Mouse (Mus musculus): ENCODE results near the gene Trappc1. TPM values are rescaled to one million over a fixed set of nuclear protein-coding genes. Genes with fewer than 3 reads are reported as not detected.

The Trappc1 gene
- polyA plus RNA-seq, 1 experiment from 2014 or later, result 185 TPM

GRCm38 (mm10) chr11:69372780-69373170, 49.0 kb downstream of the Trappc1 start:
- H3K36me3 ChIP-seq (replicated peaks), result peaks cover 22% of the 10 kb centered on the region

DNA sequence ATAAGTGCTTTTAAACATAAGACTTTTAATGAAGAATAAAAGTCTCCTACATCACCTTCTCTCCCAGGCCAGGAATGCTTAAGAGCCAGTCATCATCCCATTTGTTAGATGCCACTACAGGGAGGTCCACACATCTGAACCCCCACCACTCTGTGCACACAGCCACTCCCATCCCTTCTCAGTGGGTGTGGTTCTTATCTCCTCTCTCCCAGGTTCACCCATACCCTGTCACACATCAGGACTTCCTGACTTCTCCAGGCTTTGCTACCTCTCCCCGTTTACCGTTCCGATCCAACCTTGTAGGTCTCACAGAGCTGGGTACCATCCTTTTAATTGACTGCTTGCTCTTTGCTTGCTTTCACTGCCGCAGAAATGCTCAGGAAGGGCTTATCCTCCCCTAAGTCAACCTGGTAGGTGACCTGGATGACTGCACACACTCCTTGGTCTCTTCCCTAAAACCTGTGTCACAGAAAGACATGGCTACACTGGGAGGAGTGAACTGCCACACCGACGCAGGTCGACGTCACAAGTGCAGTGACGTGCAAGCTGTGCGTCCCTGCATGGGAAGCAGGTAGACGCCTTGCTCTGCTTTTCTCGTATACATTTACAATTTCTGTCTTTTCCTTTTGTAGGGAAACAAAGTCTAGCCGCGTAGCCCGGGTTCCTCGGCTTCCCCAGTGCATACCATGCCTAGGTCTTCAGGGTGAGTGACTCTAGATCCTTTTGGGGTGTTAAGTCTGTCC, 49.6 kb downstream of the Trappc1 start:
- peaks cover 32% of the 10 kb centered on the region for H3K4me1 ChIP-seq
- ATAC-seq (ENCODE audit: low FRiP score), result no peak
- H3K27me3 ChIP-seq, result no peaks in the 10 kb centered on the region
- no peak overlapping the region; the same call in 1 of the 2 replicates for H3K4me2 ChIP-seq
- no peak overlapping the region for H3K27ac ChIP-seq
- H3K4me3 ChIP-seq (replicated peaks), result no peak overlapping the region
- WGBS, result 92% methylated on average over 16 of the region's 16 CpGs
- no peaks in the 10 kb centered on the region for H3K9me3 ChIP-seq
- no peak overlapping the region for H3K9ac ChIP-seq
- H3K36me3 ChIP-seq (replicated peaks), result peaks cover 23% of the 10 kb centered on the region

More at GRCm38 (mm10) chr11:69372780-69373170, 49.0 kb downstream of the Trappc1 start:
- no peak overlapping the region; the same call in 1 of the 2 replicates for H3K4me2 ChIP-seq
- peaks cover 38% of the 10 kb centered on the region for H3K4me1 ChIP-seq
- no peaks in the 10 kb centered on the region for H3K9me3 ChIP-seq
- no peak overlapping the region for H3K9ac ChIP-seq
- H3K27me3 ChIP-seq, result no peaks in the 10 kb centered on the region
- 62% methylated on average over 3 of the region's 3 CpGs for WGBS
- ATAC-seq (ENCODE audit: low FRiP score), result no peak
- no peak overlapping the region for H3K4me3 ChIP-seq (replicated peaks)
- H3K27ac ChIP-seq, result peak overlapping the region; percentile 78

Other genes starting within 250 kb of the Trappc1 start
- 103 and 121 TPM in 2 replicates for gene Vamp2, start 235.5 kb upstream of the Trappc1 start, polyA plus RNA-seq (2016; fragmentation: Nextera tagmentation; extraction: Ambion mirVana)
- 7.8 and 12.3 TPM in 2 replicates for gene Per1, start 228.8 kb upstream of the Trappc1 start, polyA plus RNA-seq (2016; fragmentation: Nextera tagmentation; extraction: Ambion mirVana)
- gene Hes7, start 203.6 kb upstream of the Trappc1 start, polyA plus RNA-seq (2016; fragmentation: Nextera tagmentation; extraction: Ambion mirVana), result 0.31 and 0.43 TPM in 2 replicates
- gene 9130213A22Rik, start 201.4 kb upstream of the Trappc1 start, polyA plus RNA-seq (2016; fragmentation: Nextera tagmentation; extraction: Ambion mirVana), result 0.11 TPM in 1 of 2 replicates, not detected in the other
- gene Aloxe3, start 198.1 kb upstream of the Trappc1 start, polyA plus RNA-seq (2016; fragmentation: Nextera tagmentation; extraction: Ambion mirVana), result 0.19 and 0.55 TPM in 2 replicates
- not detected in 2 replicates for gene Alox12b, start 167.0 kb upstream of the Trappc1 start, polyA plus RNA-seq (2016; fragmentation: Nextera tagmentation; extraction: Ambion mirVana)
- not detected in 2 replicates for gene Alox8, start 126.1 kb upstream of the Trappc1 start, polyA plus RNA-seq (2016; fragmentation: Nextera tagmentation; extraction: Ambion mirVana)
- 0.17 and 0.19 TPM in 2 replicates for gene Gucy2e, start 86.9 kb upstream of the Trappc1 start, polyA plus RNA-seq (2016; fragmentation: Nextera tagmentation; extraction: Ambion mirVana)
- gene Cntrob, start 205 bp upstream of the Trappc1 start, polyA plus RNA-seq (2016; fragmentation: Nextera tagmentation; extraction: Ambion mirVana), result 49.0 and 52.6 TPM in 2 replicates
- 5.1 and 5.5 TPM in 2 replicates for gene Kcnab3, start 2.3 kb downstream of the Trappc1 start, polyA plus RNA-seq (2016; fragmentation: Nextera tagmentation; extraction: Ambion mirVana)
- gene Rnf227, start 16.5 kb downstream of the Trappc1 start, polyA plus RNA-seq (2016; fragmentation: Nextera tagmentation; extraction: Ambion mirVana), result 44.8 and 46.3 TPM in 2 replicates
- 94.3 and 98.3 TPM in 2 replicates for gene Chd3, start 45.4 kb downstream of the Trappc1 start, polyA plus RNA-seq (2016; fragmentation: Nextera tagmentation; extraction: Ambion mirVana)
- 91.7 and 103 TPM in 2 replicates for gene Naa38, start 71.5 kb downstream of the Trappc1 start, polyA plus RNA-seq (2016; fragmentation: Nextera tagmentation; extraction: Ambion mirVana)
- 55.0 and 60.9 TPM in 2 replicates for gene Cyb5d1, start 71.7 kb downstream of the Trappc1 start, polyA plus RNA-seq (2016; fragmentation: Nextera tagmentation; extraction: Ambion mirVana)
- 9.1 and 11.2 TPM in 2 replicates for gene Tmem88, start 74.3 kb downstream of the Trappc1 start, polyA plus RNA-seq (2016; fragmentation: Nextera tagmentation; extraction: Ambion mirVana)
- 50.8 and 53.3 TPM in 2 replicates for gene Kdm6b, start 89.7 kb downstream of the Trappc1 start, polyA plus RNA-seq (2016; fragmentation: Nextera tagmentation; extraction: Ambion mirVana)
- 1.7 and 2.1 TPM in 2 replicates for gene Dnah2, start 225.1 kb downstream of the Trappc1 start, polyA plus RNA-seq (2016; fragmentation: Nextera tagmentation; extraction: Ambion mirVana)
- gene Efnb3, start 236.2 kb downstream of the Trappc1 start, polyA plus RNA-seq (2016; fragmentation: Nextera tagmentation; extraction: Ambion mirVana), result 63.7 and 72.7 TPM in 2 replicates

Measured in forebrain, embryonic 12.5 days (tissue).